Mouse (Mus musculus) E14TG2a.4 (cell line): ENCODE results near the gene Scgb1b2.

Source experiments
- H3K27me3 ChIP-seq: 2 replicates; pipeline ENCODE4 v1.6.1; 2014; ENCODE audit warnings: low read length, control low read depth; ENCODE audit not compliant: insufficient read depth
- H3K36me3 ChIP-seq: 2 replicates; pipeline ENCODE4 v1.6.1; 2014; ENCODE audit warnings: low read length, control low read depth; ENCODE audit not compliant: insufficient read depth
- H3K4me1 ChIP-seq: replicated peaks from 2 replicates; pipeline ENCODE4 v1.6.1; 2014; ENCODE audit warnings: low read depth, low read length, control low read depth
- H3K4me3 ChIP-seq: replicated peaks from 2 replicates; pipeline ENCODE4 v1.5.1; 2014; ENCODE audit warnings: mild to moderate bottlenecking, low read length
- H3K9me3 ChIP-seq: 2 replicates; pipeline ENCODE4 v1.6.1; 2014; ENCODE audit warnings: low read length, control low read depth
- CTCF ChIP-seq: conservative IDR thresholded peaks from 2 replicates; pipeline ENCODE4 v1.5.1; 2014; ENCODE audit warnings: low read length
- NANOG ChIP-seq: IDR thresholded peaks from 2 replicates; pipeline ENCODE4 v1.6.1; 2014; ENCODE audit warnings: borderline replicate concordance, low read length, mixed read lengths
- POU5F1 ChIP-seq: IDR thresholded peaks from 2 replicates; pipeline ENCODE4 v1.6.1; 2014; ENCODE audit warnings: low read length, borderline replicate concordance

The Scgb1b2 gene

GRCm38 (mm10) chr7:31291721-31292120 is at the start of gene Scgb1b2:
Gene Scgb1b2 (minus strand): TSS chr7:31291821.
- no peak within 1 kb of the TSS for H3K4me3 ChIP-seq
- no peaks in the 10 kb centered on the region for H3K27me3 ChIP-seq
- no peak for TF ChIP-seq CTCF
- TF ChIP-seq NANOG: no peak
- TF ChIP-seq POU5F1: no peak
- peaks cover 49% of the 10 kb centered on the region for H3K9me3 ChIP-seq
- H3K4me1 ChIP-seq: no peaks in the 10 kb centered on the region
- H3K36me3 ChIP-seq: no peaks in the 10 kb centered on the region

- no peak for TF ChIP-seq NANOG
- no peak for TF ChIP-seq CTCF
- no peak for TF ChIP-seq POU5F1
- no peaks in the 10 kb centered on the region for H3K4me1 ChIP-seq
- H3K9me3 ChIP-seq: peaks cover 61% of the 10 kb centered on the region
- H3K4me3 ChIP-seq: no peak within 1 kb of the TSS
- no peaks in the 10 kb centered on the region for H3K27me3 ChIP-seq
- no peaks in the 10 kb centered on the region for H3K36me3 ChIP-seq
These were observed 1.4 kb downstream of the Scgb1b2 start, which contains the start of gene Scgb2b2 for GRCm38 (mm10) chr7:31290208-31290607. Gene Scgb2b2 (plus strand): TSS chr7:31290508.
